Mouse (Mus musculus): Measurements from ENCODE around the gene Tspan1.

The Tspan1 gene

GRCm38 (mm10) chr4:116167404-116167803 lies at the start of gene Tspan1:
Tspan1 (minus strand) TSS chr4:116167601.
- no peak for DNase-seq (ENCODE audit: low read depth, low spot score)

DNA sequence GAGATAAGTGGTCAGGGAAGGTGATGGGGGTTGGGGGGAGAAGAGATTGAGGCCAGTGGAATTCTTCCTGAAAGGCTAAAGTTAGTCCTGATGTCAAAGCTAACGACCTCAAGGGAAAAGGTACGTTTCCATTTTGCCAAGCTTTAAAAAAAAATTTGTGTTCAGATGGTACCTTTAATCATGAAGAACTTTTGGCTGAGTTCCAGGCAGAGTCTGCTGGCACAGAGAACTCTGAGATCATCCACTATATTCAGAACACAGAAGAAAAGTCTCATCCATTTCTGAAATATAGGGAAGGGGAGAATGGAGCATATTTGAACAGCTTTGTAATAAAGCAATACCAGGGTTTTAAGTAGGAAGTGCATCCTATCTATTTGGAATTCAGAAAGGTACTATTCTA lies 49.6 kb upstream of the Tspan1 start:
- DNase-seq (ENCODE audit: low read depth, low spot score) = peak; percentile 24

DNA sequence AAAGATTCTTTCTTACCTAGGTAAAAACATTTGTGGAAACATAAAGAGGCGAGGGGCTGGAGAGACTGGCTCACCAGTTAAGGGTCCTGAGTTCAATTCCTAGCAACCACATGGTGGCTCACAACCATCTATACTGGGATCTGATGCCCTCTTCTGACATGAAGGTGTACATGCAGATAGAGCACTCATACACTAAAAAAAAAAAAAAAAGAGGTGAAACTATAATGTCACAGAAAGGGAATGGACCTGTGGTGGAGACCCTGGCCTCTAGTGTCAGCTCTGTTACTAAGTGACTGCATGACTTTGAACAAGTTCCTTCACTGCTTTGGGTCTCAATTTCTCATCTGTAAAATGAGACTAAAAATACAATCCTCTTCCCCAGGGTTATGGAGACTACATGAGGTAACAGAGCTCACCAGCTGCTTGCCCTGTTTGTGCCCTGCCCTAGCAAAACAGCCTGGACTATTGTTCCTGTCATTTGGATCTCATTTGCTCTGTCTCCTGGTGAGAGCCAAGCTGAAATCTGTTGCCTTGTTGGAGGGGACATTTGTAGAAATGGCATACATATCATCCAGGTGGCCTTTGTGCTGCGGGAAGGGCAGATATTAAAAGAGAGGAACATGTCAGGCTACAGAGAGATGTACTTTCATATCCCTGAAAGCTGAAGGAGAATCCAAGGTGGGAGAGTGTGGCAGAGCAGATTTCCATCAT lies 48.6 kb upstream of the Tspan1 start:
- no peak for DNase-seq (ENCODE audit: low read depth, low spot score)

GRCm38 (mm10) chr4:116208891-116209290 lies 41.5 kb upstream of the Tspan1 start:
- no peak for DNase-seq (ENCODE audit: low read depth, low spot score)

GRCm38 (mm10) chr4:116206531-116206930 lies 39.1 kb upstream of the Tspan1 start:
- no peak for DNase-seq (ENCODE audit: low read depth, low spot score)

GRCm38 (mm10) chr4:116204422-116204821 lies 37.0 kb upstream of the Tspan1 start:
- no peak for DNase-seq (ENCODE audit: low read depth, low spot score)

GRCm38 (mm10) chr4:116198422-116198821 lies 31.0 kb upstream of the Tspan1 start:
- DNase-seq (ENCODE audit: low read depth, low spot score) = no peak

DNA sequence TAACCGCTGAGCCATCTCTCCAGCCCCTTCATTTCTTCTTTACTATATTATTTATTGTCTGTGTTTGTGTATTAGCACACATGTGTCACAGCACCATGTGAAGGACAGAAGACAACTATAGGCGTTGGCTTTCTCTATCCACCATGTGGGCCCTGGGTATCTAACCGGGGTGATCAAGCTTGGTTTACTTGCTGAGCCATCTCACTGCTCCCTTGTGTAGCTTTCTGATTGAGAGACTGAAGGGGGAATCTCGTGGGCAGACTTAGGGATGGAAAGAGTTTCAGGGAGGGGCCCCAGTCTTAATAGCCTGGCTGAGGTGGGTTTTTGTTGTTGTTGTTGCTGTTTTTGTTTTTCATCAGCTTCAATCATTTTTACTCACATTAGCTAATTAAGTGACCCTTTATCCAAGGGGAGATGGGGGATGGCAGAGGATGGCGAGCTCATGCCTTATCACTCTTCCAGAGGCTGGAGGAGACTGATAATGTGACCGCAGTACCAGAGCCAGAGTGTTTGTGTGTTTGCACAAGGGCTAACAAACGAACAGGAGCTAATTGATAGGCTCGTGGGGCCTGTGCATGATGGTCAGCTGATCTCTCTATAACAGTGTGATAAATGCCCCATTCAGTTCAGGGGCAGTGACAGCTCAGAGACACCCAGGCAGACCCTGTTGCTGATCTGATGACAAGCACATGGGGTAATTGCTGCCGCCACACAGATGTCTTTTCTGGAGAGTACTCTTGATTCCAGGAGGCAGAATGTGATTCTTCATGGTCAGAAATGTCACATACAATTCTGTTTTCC lies 26.4 kb upstream of the Tspan1 start:
- no peak for DNase-seq (ENCODE audit: low read depth, low spot score)

- DNase-seq (ENCODE audit: low read depth, low spot score) = no peak
These were observed 25.0 kb upstream of the Tspan1 start for GRCm38 (mm10) chr4:116192286-116192835.

DNA sequence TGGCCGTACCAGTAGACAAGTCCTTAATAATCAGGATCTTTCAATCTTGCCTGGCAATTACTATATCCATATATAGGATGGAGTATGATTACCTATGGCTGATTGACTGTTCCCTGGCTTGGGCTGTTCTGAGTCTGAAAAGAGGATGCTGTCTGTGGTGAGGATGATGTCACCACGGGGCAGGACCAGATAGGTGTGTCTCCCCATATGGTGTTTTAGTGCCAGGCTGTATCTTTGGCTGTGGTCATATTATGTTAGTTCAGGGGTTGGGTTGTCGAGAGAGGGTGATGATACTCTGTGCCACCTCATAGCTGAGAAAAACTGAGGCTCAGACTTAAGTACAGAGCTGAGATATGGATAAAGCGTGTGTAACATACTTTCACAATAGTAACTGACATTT lies 17.7 kb upstream of the Tspan1 start:
- DNase-seq (ENCODE audit: low read depth, low spot score) = no peak

- DNase-seq (ENCODE audit: low read depth, low spot score) = no peak
These were observed 15.3 kb upstream of the Tspan1 start for GRCm38 (mm10) chr4:116182745-116183144.

- no peak for DNase-seq (ENCODE audit: low read depth, low spot score)
These were observed 14.7 kb upstream of the Tspan1 start for GRCm38 (mm10) chr4:116182079-116182478.

DNA sequence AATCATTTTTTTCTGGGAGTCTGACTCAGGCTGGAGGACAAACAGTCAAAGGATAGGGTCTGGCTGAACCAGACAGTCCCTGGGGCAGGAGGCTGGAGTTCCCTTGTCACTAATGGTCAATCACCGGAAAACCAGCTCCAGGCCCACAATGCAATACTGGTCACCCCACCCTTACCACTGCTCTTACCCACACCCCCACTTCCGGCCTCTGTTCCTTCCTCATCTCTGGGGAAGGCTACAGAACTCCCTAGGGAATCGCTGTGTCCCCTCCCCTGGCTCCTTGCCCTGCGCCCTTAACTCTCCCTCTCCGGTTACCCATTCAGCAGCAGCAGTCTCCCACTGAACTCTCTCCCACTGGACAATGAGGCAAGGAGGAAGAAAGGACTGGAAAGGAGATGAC lies 9.7 kb upstream of the Tspan1 start:
- DNase-seq (ENCODE audit: low read depth, low spot score) = no peak

GRCm38 (mm10) chr4:116176543-116176988 lies 9.2 kb upstream of the Tspan1 start:
- DNase-seq (ENCODE audit: low read depth, low spot score) = no peak

DNA sequence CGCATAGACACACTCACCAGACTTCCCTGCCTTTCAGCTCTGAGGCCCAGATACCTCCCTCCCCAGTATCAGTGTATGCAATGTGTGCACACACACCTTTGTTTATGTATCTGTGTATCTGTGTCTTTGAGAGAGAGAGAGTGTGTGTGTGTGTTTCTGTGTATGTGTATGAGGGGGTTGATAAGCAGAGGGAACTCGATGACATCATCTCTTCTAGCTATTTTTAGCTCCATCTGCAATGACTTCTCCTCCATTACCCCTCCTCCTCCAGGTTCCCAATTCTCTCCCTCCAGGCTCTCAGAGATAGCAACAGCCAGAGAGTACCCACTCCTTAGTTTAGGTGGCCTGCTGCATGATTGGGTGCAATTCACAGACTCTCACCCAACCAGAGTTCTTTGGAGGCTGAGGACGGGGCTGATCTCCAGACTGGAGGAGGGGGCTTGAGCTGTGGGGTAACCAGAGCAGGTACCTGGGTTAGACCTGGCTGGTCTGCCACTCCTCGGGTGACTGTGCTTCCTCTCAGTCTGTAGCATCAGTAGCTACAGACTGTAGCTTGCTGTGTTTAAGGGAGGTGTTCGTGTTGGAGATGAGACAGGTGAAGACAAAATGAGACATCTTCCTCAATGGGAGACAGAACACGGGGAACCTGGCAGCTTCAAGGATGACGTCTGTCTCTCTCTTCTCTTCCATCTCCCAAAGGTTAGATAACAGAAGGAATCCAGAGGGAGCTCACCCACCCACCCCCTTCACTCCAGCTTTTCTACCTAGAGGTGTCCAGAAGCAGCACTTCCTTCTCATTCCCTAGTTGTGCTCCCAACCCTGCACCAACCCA lies 8.5 kb upstream of the Tspan1 start:
- peak; percentile 92 for DNase-seq (ENCODE audit: low read depth, low spot score)

DNA sequence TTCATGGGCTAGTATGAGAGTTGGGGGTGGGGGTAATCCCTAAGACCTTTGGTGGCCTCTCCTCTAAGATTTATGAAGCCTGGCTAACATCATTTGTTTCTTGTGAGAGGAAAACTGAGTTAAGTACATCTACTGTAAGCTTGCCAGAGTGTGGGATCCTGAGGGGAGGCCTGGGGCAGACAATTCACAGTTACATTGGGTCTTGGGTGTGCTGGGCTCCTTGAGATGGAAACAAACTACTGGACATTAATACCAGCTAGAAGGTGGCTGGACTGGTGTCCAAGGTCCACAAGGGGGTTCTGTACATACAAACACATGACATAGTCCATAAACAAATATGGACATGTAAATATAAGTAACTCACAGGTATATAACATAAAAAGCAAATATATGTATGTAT lies 7.7 kb upstream of the Tspan1 start:
- no peak for DNase-seq (ENCODE audit: low read depth, low spot score)

- DNase-seq (ENCODE audit: low read depth, low spot score) = no peak
These were observed 7.2 kb upstream of the Tspan1 start for GRCm38 (mm10) chr4:116174466-116175116.

DNA sequence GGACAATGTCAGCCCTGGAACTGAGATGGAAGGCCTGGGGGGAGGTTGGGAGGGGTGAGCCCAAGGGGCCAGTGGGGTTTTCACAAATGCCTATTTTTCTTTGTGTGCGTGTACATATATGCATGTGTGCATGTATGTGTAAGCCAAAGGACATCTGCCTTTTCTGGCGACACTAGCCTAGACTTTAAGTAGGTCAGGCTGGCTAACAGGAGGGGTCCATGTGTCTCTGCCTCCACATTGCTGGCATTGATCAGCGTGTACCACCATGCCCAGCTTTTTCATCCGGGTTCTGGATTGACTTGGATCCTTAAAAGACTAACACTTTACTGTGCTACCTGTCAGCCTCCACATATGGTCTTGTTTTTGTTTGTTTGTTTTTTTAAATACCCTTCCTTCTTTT lies 6.4 kb upstream of the Tspan1 start:
- DNase-seq (ENCODE audit: low read depth, low spot score) = no peak

GRCm38 (mm10) chr4:116173072-116173471 lies 5.7 kb upstream of the Tspan1 start, which contains the start of the genes 1700042G07Rik and Gm49337:
1700042G07Rik (plus strand) TSS chr4:116173372.
Gm49337 (plus strand) TSS chr4:116173384.
- no peak for DNase-seq (ENCODE audit: low read depth, low spot score)

GRCm38 (mm10) chr4:116169353-116169672 lies 1.9 kb upstream of the Tspan1 start:
- DNase-seq (ENCODE audit: low read depth, low spot score) = no peak

DNA sequence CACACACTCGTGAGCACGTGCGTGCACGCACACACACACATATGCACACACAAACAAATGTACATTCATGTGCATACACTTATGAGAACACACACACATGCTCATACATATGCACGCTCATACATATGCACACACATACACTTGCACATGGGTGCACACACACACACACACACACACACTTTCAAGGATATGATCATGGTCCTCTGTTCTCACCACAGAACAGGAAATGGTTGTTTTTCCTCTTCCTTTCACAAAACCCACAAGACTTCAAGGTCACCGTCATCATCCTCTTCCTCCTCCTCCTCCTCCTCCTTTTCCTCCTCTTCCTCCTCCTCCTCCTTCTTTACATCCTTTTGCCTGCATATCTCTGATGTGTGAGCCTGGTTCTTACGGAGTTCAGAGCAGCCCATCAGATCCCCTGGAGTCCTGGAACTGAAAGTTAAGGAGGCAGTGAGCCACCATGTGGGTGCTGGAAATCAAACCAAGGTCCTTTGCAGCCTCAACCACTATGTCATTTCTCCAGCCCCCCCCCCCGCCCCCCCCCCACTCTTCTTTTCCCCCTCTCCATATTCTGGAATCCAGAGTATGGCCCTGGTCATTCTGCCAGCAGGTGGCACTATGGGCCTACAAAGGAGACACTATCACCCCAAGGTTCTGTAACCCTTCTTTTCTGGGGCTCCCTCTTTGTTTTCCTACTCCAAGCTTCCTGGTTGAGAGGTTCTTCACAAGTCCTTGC lies 1.4 kb upstream of the Tspan1 start:
- no peak for DNase-seq (ENCODE audit: low read depth, low spot score)

Measured in telencephalon, adult 2 months (tissue).